Mouse (Mus musculus) regulatory T cell (primary cell): ENCODE measurements around the gene Sned1.
"Not testable (repeated sequence)": the region's sequence is repeated elsewhere in the genome, so short reads cannot be mapped to it uniquely, and the experiment has no call there.

Experiments
- in situ Hi-C: fragments of 300-600 bp; cut with MboI, MseI; formaldehyde crosslinking; loops from one replicate; pipeline ENCODE4 v1.15.1; 2025; ENCODE audit warnings: high pct_unique_total_duplicates

Gene Sned1

GRCm38 (mm10) chr1:93227976-93228365, 7.7 kb upstream of the Sned1 start:
- in situ Hi-C loops = loop anchor here (10.0 kb wide), 1 partner anchor 1073 kb away; no protein-coding TSS in a partner anchor

GRCm38 (mm10) chr1:93229221-93229620, 6.4 kb upstream of the Sned1 start:
- in situ Hi-C loops = loop anchor here (10.0 kb wide), 1 partner anchor 1074 kb away; no protein-coding TSS in a partner anchor

- in situ Hi-C loops = loop anchor here (10.0 kb wide), 1 partner anchor 1075 kb away; no protein-coding TSS in a partner anchor
Measured at GRCm38 (mm10) chr1:93229626-93230025, 6.0 kb upstream of the Sned1 start.

- in situ Hi-C loops = no loop called here
Measured at GRCm38 (mm10) chr1:93236545-93236924, 894 bp downstream of the Sned1 start.

- in situ Hi-C loops = no loop called here
Measured at GRCm38 (mm10) chr1:93237676-93238075, 2.0 kb downstream of the Sned1 start.

- in situ Hi-C loops = no loop called here
Measured at GRCm38 (mm10) chr1:93238201-93238600, 2.6 kb downstream of the Sned1 start.

- in situ Hi-C loops = no loop called here
Measured at GRCm38 (mm10) chr1:93245936-93246335, 10.3 kb downstream of the Sned1 start.

- in situ Hi-C loops = no loop called here
Measured at GRCm38 (mm10) chr1:93252586-93252985, 16.9 kb downstream of the Sned1 start.

- in situ Hi-C loops = no loop called here
Measured at GRCm38 (mm10) chr1:93255761-93256160, 20.1 kb downstream of the Sned1 start.

GRCm38 (mm10) chr1:93257560-93257959, 21.9 kb downstream of the Sned1 start:
- in situ Hi-C loops = no loop called here

GRCm38 (mm10) chr1:93267207-93267606, 31.6 kb downstream of the Sned1 start:
- in situ Hi-C loops = loop anchor here (10.0 kb wide), 1 partner anchor 882 kb away; no protein-coding TSS in a partner anchor

- in situ Hi-C loops = loop anchor here (10.0 kb wide), 1 partner anchor 883 kb away; no protein-coding TSS in a partner anchor
Measured at GRCm38 (mm10) chr1:93268246-93268645, 32.6 kb downstream of the Sned1 start.

- in situ Hi-C loops = no loop called here
Measured at GRCm38 (mm10) chr1:93270516-93271240, 35.0 kb downstream of the Sned1 start.

- in situ Hi-C loops = no loop called here
Measured at GRCm38 (mm10) chr1:93271751-93272150, 36.1 kb downstream of the Sned1 start.

GRCm38 (mm10) chr1:93272409-93272821, 36.8 kb downstream of the Sned1 start:
- in situ Hi-C loops = no loop called here

GRCm38 (mm10) chr1:93275561-93275960, 39.9 kb downstream of the Sned1 start:
- in situ Hi-C loops = no loop called here

GRCm38 (mm10) chr1:93277041-93277440, 41.4 kb downstream of the Sned1 start:
- in situ Hi-C loops = no loop called here

GRCm38 (mm10) chr1:93289678-93290214, 54.1 kb downstream of the Sned1 start:
- in situ Hi-C loops = no loop called here

- in situ Hi-C loops = no loop called here
Measured at GRCm38 (mm10) chr1:93290956-93291355, 55.3 kb downstream of the Sned1 start.

GRCm38 (mm10) chr1:93291591-93291990, 56.0 kb downstream of the Sned1 start:
- in situ Hi-C loops = no loop called here

GRCm38 (mm10) chr1:93292006-93292405, 56.4 kb downstream of the Sned1 start:
- in situ Hi-C loops = no loop called here

GRCm38 (mm10) chr1:93294491-93294890, 58.9 kb downstream of the Sned1 start:
- in situ Hi-C loops = not testable (repeated sequence)

GRCm38 (mm10) chr1:93299791-93300190, 64.2 kb downstream of the Sned1 start:
- in situ Hi-C loops = no loop called here
